13 mouse cellular contexts compared by ENCODE assay signal in the genomic region with DNA sequence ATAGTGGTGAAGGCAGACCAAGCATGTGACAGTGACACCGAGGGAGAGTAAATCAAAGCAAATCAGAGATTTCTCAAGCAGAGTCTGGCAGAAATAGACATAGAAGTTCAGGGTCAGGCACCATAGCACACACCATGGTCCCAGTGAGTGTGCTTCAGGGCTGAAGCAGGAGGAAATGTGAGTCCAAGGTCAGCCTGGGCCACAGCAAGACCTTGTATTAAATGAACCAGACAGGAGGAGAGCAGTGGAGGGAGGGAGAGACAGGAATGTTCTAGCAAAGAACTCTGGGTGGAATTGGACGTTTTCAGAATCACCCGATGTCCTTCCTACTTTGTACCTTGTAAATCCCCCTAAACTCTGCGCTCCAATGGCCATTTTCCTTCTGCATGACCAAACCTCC. TPM values are rescaled to one million over a fixed set of nuclear protein-coding genes. Genes with fewer than 3 reads are reported as not detected.
DNase-seq lines count a peak whose midpoint lies in the region; ATAC-seq lines count a peak whose summit lies in the region.
"Had no signal": no experiment of that assay in that cellular context is flagged by ENCODE, and none has a peak within 500 bp of the region (broad histone marks: within the 10 kb centered on the region; RNA-seq: fewer than 3 reads in every experiment).

No protein-coding gene starts in this region.

- H3K4me3 ChIP-seq in forebrain, embryonic 12.5 days (replicated peaks): no peak overlapping the region
- H3K4me3 ChIP-seq in forebrain, embryonic 14.5 days (ENCODE audit: low read depth, low read length): no peak overlapping the region
- H3K4me3 ChIP-seq in limb, embryonic 12.5 days (replicated peaks): no peak overlapping the region
- H3K4me3 ChIP-seq in limb, embryonic 10.5 days: no peak overlapping the region
- H3K4me3 ChIP-seq in embryonic facial prominence, embryonic 15.5 days (replicated peaks): no peak overlapping the region
- H3K4me3 ChIP-seq in midbrain, embryonic 14.5 days (replicated peaks; ENCODE audit: low read depth, low read length): no peak overlapping the region
- H3K4me3 ChIP-seq in forebrain, embryonic 15.5 days: no peak overlapping the region
- H3K4me3 ChIP-seq: intestine, embryonic 15.5 days; liver, embryonic 12.5 days had no signal

- no peaks in the 10 kb centered on the region for H3K9me3 ChIP-seq in forebrain, embryonic 12.5 days
- no peaks in the 10 kb centered on the region for H3K9me3 ChIP-seq in forebrain, embryonic 14.5 days (replicated peaks; ENCODE audit: control insufficient read depth, low read length)
- no peaks in the 10 kb centered on the region for H3K9me3 ChIP-seq in limb, embryonic 12.5 days
- H3K9me3 ChIP-seq in limb, embryonic 10.5 days (replicated peaks): no peaks in the 10 kb centered on the region
- no peaks in the 10 kb centered on the region for H3K9me3 ChIP-seq in embryonic facial prominence, embryonic 15.5 days (replicated peaks)
- H3K9me3 ChIP-seq in midbrain, embryonic 14.5 days (ENCODE audit: control insufficient read depth, low read length): no peaks in the 10 kb centered on the region
- no peaks in the 10 kb centered on the region for H3K9me3 ChIP-seq in forebrain, embryonic 15.5 days
- H3K9me3 ChIP-seq: intestine, embryonic 15.5 days; liver, embryonic 12.5 days had no signal

- DNase-seq in forebrain, embryonic 14.5 days (ENCODE audit: low spot score): no peak
- no peak for DNase-seq in limb, embryonic 10.5 days (ENCODE audit: low spot score)
- DNase-seq in midbrain, embryonic 14.5 days: no peak
- DNase-seq in c-Kit-positive CD71-positive TER-119-positive erythroid progenitor cells, embryonic 14.5 days (ENCODE audit: low spot score): no peak
- DNase-seq: lung, postnatal 36 days; thymus, adult 18-20 months had no signal

- 0 out of 2 replicates have a peak overlapping the region, but pooled peaks have one; percentile 32 for H3K27ac ChIP-seq in forebrain, embryonic 12.5 days
- H3K27ac ChIP-seq in forebrain, embryonic 14.5 days (ENCODE audit: low read depth, low read length): no peak overlapping the region
- H3K27ac ChIP-seq in limb, embryonic 12.5 days: peak overlapping the region; percentile 74
- H3K27ac ChIP-seq in limb, embryonic 10.5 days: no peak overlapping the region
- peak overlapping the region; percentile 40; the same call in 1 of the 2 replicates for H3K27ac ChIP-seq in embryonic facial prominence, embryonic 15.5 days (replicated peaks)
- H3K27ac ChIP-seq in midbrain, embryonic 14.5 days (replicated peaks; ENCODE audit: low read depth, low read length): peak overlapping the region; percentile 21; the same call in 1 of the 2 replicates
- no peak overlapping the region for H3K27ac ChIP-seq in forebrain, embryonic 15.5 days (replicated peaks)
- H3K27ac ChIP-seq: intestine, embryonic 15.5 days; liver, embryonic 12.5 days had no signal

- 58% methylated on average over 4 of the region's 4 CpGs for WGBS in forebrain, embryonic 12.5 days
- 68% methylated on average over 4 of the region's 4 CpGs for WGBS in forebrain, embryonic 14.5 days
- 72% methylated on average over 4 of the region's 4 CpGs for WGBS in limb, embryonic 12.5 days
- WGBS in limb, embryonic 10.5 days: 90% methylated on average over 4 of the region's 4 CpGs
- WGBS in embryonic facial prominence, embryonic 15.5 days: 65% methylated on average over 4 of the region's 4 CpGs
- 79% methylated on average over 4 of the region's 4 CpGs for WGBS in midbrain, embryonic 14.5 days
- WGBS in forebrain, embryonic 15.5 days: 55% methylated on average over 4 of the region's 4 CpGs

- H3K9ac ChIP-seq in forebrain, embryonic 12.5 days: no peak overlapping the region
- no peak overlapping the region for H3K9ac ChIP-seq in forebrain, embryonic 14.5 days (ENCODE audit: low read length)
- no peak overlapping the region for H3K9ac ChIP-seq in limb, embryonic 12.5 days (replicated peaks)
- no peak overlapping the region for H3K9ac ChIP-seq in embryonic facial prominence, embryonic 15.5 days
- no peak overlapping the region for H3K9ac ChIP-seq in midbrain, embryonic 14.5 days (replicated peaks; ENCODE audit: low read length)
- no peak overlapping the region for H3K9ac ChIP-seq in forebrain, embryonic 15.5 days (replicated peaks)
- H3K9ac ChIP-seq: intestine, embryonic 15.5 days; liver, embryonic 12.5 days had no signal

- no peaks in the 10 kb centered on the region for H3K27me3 ChIP-seq in forebrain, embryonic 12.5 days
- H3K27me3 ChIP-seq in forebrain, embryonic 14.5 days (replicated peaks; ENCODE audit: control insufficient read depth, insufficient read depth, low read length): no peaks in the 10 kb centered on the region
- no peaks in the 10 kb centered on the region for H3K27me3 ChIP-seq in limb, embryonic 12.5 days
- H3K27me3 ChIP-seq in limb, embryonic 10.5 days (ENCODE audit: low read depth, poor library complexity, severe bottlenecking): no peaks in the 10 kb centered on the region
- no peaks in the 10 kb centered on the region for H3K27me3 ChIP-seq in embryonic facial prominence, embryonic 15.5 days
- no peaks in the 10 kb centered on the region for H3K27me3 ChIP-seq in midbrain, embryonic 14.5 days (ENCODE audit: control insufficient read depth, insufficient read depth, low read length)
- H3K27me3 ChIP-seq in forebrain, embryonic 15.5 days: no peaks in the 10 kb centered on the region
- H3K27me3 ChIP-seq: intestine, embryonic 15.5 days had no signal

- no peak for ATAC-seq in forebrain, embryonic 12.5 days (ENCODE audit: low FRiP score)
- ATAC-seq in forebrain, embryonic 14.5 days: no peak
- ATAC-seq in limb, embryonic 12.5 days (ENCODE audit: insufficient number of reproducible peaks, insufficient read depth, low FRiP score, low TSS enrichment, low read depth): no peak
- ATAC-seq in embryonic facial prominence, embryonic 15.5 days (ENCODE audit: insufficient number of reproducible peaks, low FRiP score, low TSS enrichment, low read depth): no peak
- no peak for ATAC-seq in midbrain, embryonic 14.5 days (ENCODE audit: low FRiP score, low TSS enrichment)
- no peak for ATAC-seq in forebrain, embryonic 15.5 days (replicated peaks)
- ATAC-seq: forebrain, embryonic 16.5 days; intestine, embryonic 15.5 days; liver, embryonic 12.5 days had no signal

- no peaks in the 10 kb centered on the region for H3K36me3 ChIP-seq in forebrain, embryonic 12.5 days (replicated peaks)
- no peaks in the 10 kb centered on the region for H3K36me3 ChIP-seq in forebrain, embryonic 14.5 days (ENCODE audit: control insufficient read depth, insufficient read depth, low read length)
- H3K36me3 ChIP-seq in limb, embryonic 12.5 days: no peaks in the 10 kb centered on the region
- H3K36me3 ChIP-seq in limb, embryonic 10.5 days: no peaks in the 10 kb centered on the region
- H3K36me3 ChIP-seq in embryonic facial prominence, embryonic 15.5 days: no peaks in the 10 kb centered on the region
- H3K36me3 ChIP-seq in midbrain, embryonic 14.5 days (ENCODE audit: control insufficient read depth, insufficient read depth, low read length): no peaks in the 10 kb centered on the region
- H3K36me3 ChIP-seq in forebrain, embryonic 15.5 days: no peaks in the 10 kb centered on the region
- H3K36me3 ChIP-seq: intestine, embryonic 15.5 days; liver, embryonic 12.5 days had no signal

- no peak overlapping the region for H3K4me2 ChIP-seq in forebrain, embryonic 12.5 days
- H3K4me2 ChIP-seq in forebrain, embryonic 14.5 days (ENCODE audit: low read length): no peak overlapping the region
- no peak overlapping the region for H3K4me2 ChIP-seq in limb, embryonic 12.5 days
- no peak overlapping the region for H3K4me2 ChIP-seq in embryonic facial prominence, embryonic 15.5 days (replicated peaks)
- H3K4me2 ChIP-seq in midbrain, embryonic 14.5 days (ENCODE audit: low read length): no peak overlapping the region
- H3K4me2 ChIP-seq in forebrain, embryonic 15.5 days (replicated peaks): no peak overlapping the region
- H3K4me2 ChIP-seq: intestine, embryonic 15.5 days; liver, embryonic 12.5 days had no signal

- H3K4me1 ChIP-seq in forebrain, embryonic 12.5 days: peaks cover 12% of the 10 kb centered on the region
- no peaks in the 10 kb centered on the region for H3K4me1 ChIP-seq in forebrain, embryonic 14.5 days (ENCODE audit: control insufficient read depth, insufficient read depth, low read length)
- peaks cover 22% of the 10 kb centered on the region for H3K4me1 ChIP-seq in limb, embryonic 12.5 days (replicated peaks)
- H3K4me1 ChIP-seq in limb, embryonic 10.5 days: peaks cover 29% of the 10 kb centered on the region
- peaks cover 13% of the 10 kb centered on the region; the same call in 1 of the 2 replicates for H3K4me1 ChIP-seq in embryonic facial prominence, embryonic 15.5 days
- 0 out of 2 replicates have a peak, but pooled peaks cover 4% of the 10 kb centered on the region for H3K4me1 ChIP-seq in midbrain, embryonic 14.5 days (ENCODE audit: control insufficient read depth, insufficient read depth, low read length)
- H3K4me1 ChIP-seq in forebrain, embryonic 15.5 days: no peaks in the 10 kb centered on the region
- H3K4me1 ChIP-seq: liver, embryonic 12.5 days had no signal

RNA-seq across cellular contexts. Expression of a gene that starts 21.6 kb away (rescaled TPM):
- 0.45 and 0.46 TPM in 2 replicates for polyA plus RNA-seq in forebrain, embryonic 12.5 days (2016; fragmentation: Nextera tagmentation; extraction: Ambion mirVana)
- polyA plus RNA-seq in forebrain, embryonic 14.5 days (2014; fragmentation: Nextera tagmentation; extraction: Ambion mirVana): 0.43 and 0.78 TPM in 2 replicates
- polyA plus RNA-seq in limb, embryonic 12.5 days (2016; fragmentation: Nextera tagmentation; extraction: Ambion mirVana): 0.38 and 0.49 TPM in 2 replicates
- polyA plus RNA-seq in limb, embryonic 10.5 days (2016; fragmentation: Nextera tagmentation; extraction: Ambion mirVana): 0.36 and 0.50 TPM in 2 replicates
- polyA plus RNA-seq in embryonic facial prominence, embryonic 15.5 days (2015; fragmentation: Nextera tagmentation; extraction: Ambion mirVana): 0.68 and 0.81 TPM in 2 replicates
- polyA plus RNA-seq in midbrain, embryonic 14.5 days (2014; fragmentation: Nextera tagmentation; extraction: Ambion mirVana): 0.43 and 0.79 TPM in 2 replicates
- 0.36 and 0.45 TPM in 2 replicates for polyA plus RNA-seq in forebrain, embryonic 15.5 days (2015; fragmentation: Nextera tagmentation; extraction: Ambion mirVana)

Comparison
In these comparisons a context has a peak if more than half of its experiments do, and no peak if none do; other contexts are left out.
1. H3K27ac ChIP-seq: peak in forebrain, embryonic 12.5 days (single experiment), limb, embryonic 12.5 days (single experiment), embryonic facial prominence, embryonic 15.5 days (single experiment) and midbrain, embryonic 14.5 days (single experiment); none in forebrain, embryonic 14.5 days (single experiment), limb, embryonic 10.5 days (single experiment) and forebrain, embryonic 15.5 days (single experiment).